Mouse (Mus musculus): ENCODE results near the gene Dis3l2. TPM values are rescaled to one million over a fixed set of nuclear protein-coding genes. Genes with fewer than 3 reads are reported as not detected.

The Dis3l2 gene
- total RNA-seq, 1 experiment from 2014 or later, result 32.7 TPM

DNA sequence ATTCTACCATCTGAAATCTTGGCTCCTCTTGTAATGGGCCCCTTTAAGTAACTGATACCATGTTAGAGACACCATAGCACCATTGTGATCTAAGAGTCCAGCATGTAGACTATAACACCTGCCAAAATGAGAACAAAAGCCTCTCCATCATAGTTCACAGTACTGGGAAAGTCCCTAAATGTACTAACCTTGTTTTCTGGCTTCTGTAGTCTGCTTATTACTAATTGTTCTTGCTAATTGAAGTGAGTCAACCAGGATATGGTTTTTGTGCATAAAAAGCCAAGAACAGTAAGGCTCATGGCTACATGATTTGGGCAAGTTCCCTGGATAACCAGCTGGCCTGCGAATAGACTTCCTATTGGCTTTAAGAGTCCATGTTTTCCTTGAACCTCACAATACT is 183.5 kb downstream of the Dis3l2 start:
- ATAC-seq (replicated peaks; ENCODE audit: low read depth, poor library complexity, severe bottlenecking), result no peak

DNA sequence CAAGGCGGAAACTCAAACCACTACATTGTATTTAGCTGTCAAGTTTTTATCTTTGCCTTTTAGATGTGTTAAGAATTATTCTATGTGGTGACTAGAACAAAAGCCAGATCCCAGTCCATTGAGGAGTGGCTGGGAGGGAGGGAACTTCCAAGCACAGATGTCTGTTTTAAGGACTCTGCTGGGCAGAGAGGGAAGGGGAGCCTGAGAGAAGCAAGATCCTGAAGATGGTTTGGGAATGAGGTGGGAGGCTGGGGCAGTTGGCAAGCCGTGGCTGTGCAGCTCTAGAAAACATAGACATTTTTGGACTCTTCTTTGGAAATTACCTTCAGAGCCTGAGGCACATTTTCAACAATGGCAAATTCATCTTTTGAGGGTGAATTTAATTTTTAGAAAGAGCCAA is 208.9 kb downstream of the Dis3l2 start:
- no peak for ATAC-seq (replicated peaks; ENCODE audit: low read depth, poor library complexity, severe bottlenecking)

DNA sequence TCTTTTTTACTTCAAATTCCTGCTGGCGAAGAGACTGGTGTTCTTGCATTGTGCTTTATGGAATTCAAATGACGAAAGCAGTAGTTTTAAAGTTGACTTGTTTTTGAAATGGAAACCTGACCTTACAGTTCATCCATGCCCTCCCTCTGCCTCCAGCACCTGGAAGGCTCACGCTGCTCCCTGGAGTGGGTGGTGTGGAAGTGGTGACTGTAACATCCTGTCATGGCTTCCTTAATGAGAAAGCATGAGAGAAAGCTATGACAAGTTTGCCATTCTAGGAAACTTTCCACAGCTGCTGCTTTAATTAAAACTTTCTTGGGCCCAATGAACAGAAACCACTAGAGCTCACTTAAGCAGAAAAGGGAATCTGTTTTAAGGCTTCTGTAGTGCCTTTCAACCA is 210.3 kb downstream of the Dis3l2 start:
- ATAC-seq (replicated peaks; ENCODE audit: low read depth, poor library complexity, severe bottlenecking), result no peak

DNA sequence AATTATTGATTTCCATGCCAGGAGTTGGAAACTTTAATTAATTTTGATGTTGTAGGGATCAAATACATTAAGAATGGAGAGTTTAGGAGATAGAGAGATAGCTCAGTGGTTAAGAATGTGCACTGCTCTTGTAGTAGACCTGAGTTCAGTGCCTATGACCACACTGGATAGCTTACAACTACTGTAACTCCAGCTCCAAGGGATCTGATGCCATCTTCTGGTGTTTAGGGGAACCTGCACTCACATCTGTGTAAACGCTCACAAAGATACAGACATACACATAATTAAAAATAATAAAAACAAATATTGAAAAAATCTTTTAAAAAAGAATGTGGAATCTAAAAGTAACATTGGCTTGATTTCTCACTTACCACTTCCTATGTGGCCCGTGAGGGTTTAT is 211.1 kb downstream of the Dis3l2 start:
- no peak for ATAC-seq (replicated peaks; ENCODE audit: low read depth, poor library complexity, severe bottlenecking)

DNA sequence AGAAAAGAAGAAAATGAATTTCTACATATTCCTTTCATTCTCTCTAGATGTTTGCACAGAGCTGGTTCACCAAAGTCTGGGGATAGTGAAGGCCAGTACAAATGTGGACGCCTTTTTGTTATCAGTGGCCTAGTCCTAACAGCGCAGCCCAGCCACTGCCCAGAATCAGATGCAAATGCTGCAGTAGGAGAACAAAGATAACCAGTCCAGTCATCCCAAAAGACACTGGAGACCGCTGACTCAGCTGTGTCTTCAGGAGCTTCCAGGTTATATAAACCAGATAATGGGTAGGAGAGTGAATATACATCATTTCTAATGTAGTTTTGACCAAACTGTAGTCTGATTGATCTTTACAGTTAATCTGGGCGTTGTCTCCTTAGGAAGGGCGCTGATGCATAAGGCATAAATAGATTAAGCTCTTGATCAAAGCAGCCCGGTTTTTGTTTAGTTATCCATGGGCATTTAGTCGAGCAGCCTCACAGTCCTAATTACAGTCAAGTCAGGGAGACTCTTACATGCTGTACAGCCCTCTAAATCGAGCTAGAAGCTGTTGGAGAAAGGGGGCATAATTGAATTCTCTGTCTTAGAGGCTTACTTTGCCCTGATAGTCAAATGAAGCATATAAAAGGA is 212.9 kb downstream of the Dis3l2 start:
- ATAC-seq (replicated peaks; ENCODE audit: low read depth, poor library complexity, severe bottlenecking), result no peak; the same call in 1 of the 2 replicates

DNA sequence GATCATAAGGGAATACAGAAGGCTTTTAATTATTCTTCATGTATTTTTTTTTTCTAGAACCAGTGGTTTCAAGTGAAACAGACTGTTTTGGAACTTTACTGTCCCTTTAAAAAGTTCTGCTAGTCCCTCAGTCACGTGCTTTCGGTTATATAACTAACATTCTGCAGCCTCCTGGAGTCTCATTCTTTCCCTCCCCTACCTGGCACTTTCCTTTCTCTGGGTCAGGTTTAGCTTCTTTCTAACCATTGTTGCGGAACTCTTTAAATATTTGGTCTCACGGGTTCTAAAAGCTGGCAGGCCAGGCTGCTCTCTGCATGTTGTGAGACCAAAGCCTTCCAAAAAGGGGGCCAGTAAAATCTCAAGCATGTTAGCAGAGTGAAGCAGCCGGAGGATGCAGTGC is 222.2 kb downstream of the Dis3l2 start:
- no peak for ATAC-seq (replicated peaks; ENCODE audit: low read depth, poor library complexity, severe bottlenecking)

DNA sequence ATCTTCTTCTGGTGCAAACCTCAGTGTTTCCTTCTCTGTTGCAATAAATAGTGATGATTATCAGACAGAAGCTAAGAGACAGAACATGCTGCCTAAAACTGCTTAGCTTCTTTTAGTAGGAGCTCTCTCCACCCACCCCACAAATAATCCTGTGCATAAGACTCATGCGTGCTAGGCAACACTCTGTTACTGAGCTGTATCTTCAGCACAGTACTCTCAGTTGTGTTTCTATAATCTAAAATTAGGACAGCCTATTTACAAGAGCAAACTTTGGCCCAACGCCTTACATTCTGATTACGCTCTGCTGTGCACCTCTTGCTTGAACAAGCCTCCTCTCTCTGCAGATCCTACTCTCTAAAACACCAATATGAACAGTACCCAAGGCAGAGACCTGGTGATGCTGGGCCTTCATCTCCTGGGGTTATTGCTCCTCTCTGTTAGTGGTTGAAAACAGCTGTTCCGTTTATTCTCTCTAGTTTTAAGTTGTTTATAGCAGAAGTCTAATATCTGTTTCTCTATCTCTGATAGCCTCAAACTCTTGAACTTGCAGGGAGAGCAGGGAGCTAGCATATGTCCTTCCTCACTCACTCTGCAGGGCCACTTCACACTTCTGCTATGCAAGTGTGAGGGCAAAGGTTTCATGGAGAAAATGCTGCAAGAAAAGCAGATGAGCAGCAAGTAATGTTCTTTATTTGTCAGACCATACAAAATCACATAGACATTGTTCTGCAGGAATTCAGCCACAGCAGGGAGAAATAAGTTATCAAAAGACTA is 228.2 kb downstream of the Dis3l2 start:
- ATAC-seq (replicated peaks; ENCODE audit: low read depth, poor library complexity, severe bottlenecking), result no peak

DNA sequence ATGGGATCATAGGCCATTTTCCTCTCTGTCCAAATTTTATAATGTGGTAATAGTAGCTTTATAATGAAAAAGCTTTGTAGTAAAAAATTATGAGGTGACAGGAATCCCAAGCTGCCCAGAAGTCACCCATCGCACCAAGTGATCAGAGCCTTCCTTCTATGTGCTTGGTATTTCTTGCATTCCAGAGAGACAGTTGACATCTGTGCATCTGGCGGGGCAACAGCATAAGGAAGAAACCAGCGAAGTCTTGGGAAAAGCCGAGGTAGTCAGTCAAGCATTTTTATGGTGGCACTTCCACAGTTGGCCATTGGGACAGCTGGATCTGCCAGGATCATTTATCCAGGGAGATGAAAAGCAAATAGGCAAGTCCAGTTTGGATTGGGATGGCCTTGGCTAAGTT is 229.2 kb downstream of the Dis3l2 start:
- ATAC-seq (replicated peaks; ENCODE audit: low read depth, poor library complexity, severe bottlenecking), result no peak

DNA sequence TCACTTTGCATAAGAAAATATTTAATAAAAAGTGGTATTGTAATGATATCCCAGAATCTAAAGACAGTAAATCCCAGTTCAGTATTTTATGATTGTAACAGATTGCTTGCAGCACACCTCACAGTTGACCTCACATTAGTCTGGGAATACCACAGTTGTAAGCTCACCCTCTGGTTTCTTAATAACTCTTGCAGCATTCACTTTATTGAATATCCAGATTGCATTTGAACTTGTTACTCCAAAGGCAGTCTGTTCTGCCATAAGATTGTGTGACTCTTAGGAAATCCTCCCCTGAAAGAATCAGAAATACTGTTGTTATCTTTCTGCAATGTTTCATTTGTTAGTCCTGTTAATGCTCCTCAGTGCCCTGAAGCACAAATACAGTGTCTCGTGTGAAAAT is 230.0 kb downstream of the Dis3l2 start:
- ATAC-seq (replicated peaks; ENCODE audit: low read depth, poor library complexity, severe bottlenecking), result no peak

DNA sequence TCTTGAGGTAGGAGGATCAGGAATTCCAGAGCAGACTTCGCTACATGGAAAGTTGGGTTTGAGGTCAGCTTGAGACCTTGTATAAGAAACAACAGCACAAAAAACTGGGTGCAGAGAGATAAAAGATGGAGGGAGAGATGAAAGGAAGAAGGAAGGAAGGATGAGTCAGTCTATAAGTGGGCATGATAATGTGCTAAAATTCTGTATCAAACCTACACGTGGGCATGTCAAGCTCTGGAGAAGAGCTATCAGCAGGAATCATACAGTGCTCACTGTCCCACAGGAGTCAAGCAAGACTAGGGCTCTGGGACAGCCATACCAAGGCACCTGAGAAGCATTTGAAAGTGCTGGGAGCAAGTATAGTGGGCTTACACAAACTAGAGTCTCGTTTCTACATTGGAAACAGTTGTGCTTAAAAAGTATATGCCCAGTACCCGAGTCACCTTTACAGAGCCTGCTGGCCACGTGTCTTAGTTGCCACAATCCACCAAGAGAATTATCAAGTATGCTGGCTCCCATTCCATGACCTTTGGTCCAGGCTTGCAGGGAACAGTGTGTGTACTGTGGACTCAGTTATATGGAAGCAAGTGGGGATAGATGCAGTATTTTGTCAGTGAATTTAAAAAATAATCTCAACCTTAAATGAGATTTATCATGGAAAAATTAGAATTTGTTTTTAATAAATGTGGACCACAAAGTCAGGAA is 248.0 kb downstream of the Dis3l2 start:
- no peak for ATAC-seq (replicated peaks; ENCODE audit: low read depth, poor library complexity, severe bottlenecking)

DNA sequence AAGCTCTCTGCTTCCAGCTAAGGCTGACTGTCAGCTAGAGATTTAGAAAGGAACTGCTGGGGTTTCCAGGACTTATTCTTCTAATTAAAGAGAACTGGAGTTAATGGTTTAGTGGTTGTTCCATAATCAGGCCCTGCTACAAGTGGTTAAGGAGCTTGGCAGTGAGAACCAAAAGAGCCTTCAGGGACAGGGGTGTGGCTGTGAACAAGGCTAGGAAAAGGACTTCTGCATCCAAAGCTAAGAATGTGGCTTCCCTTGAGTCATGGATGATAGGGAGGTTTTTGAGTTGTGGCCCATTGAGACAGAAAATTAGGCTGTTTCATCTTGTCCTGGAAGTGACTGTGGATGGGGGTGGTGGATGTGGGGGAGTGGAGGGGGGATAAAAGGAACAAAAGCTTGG is 252.2 kb downstream of the Dis3l2 start:
- ATAC-seq (replicated peaks; ENCODE audit: low read depth, poor library complexity, severe bottlenecking), result no peak

DNA sequence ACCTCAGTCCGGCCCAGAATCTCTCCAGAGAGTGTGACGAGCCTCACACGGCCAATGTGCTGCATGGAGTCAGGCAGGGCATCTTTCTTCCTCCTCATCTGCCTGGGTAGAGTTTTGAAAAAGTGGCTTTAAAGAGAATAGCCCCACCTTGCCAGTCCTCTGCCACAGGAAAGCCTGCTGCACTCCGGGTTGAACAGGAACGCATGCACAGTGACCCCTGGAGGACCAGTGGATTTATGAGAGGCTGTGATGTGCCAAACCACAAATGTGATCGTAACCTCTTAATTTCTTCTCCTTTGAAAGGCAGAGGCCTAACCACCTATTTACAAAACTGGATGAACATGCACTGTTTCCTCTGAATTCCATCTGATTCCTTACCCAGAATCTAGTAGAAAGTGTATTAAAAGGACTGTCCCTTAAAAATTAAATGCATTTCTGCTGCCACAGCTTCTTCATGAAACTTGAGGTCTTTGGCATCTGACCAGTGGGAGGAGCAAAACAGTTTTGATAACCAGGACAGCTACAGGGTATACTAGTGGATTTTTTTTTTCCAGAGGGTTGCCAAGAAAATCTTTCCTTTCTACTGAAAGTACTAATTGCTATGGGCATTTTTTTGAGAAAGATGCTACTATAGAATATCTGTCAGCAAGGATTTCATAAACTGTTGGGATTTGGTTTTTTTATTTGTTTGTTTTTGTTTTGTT is 264.8 kb downstream of the Dis3l2 start:
- peak; percentile 89 for ATAC-seq (replicated peaks; ENCODE audit: low read depth, poor library complexity, severe bottlenecking)

DNA sequence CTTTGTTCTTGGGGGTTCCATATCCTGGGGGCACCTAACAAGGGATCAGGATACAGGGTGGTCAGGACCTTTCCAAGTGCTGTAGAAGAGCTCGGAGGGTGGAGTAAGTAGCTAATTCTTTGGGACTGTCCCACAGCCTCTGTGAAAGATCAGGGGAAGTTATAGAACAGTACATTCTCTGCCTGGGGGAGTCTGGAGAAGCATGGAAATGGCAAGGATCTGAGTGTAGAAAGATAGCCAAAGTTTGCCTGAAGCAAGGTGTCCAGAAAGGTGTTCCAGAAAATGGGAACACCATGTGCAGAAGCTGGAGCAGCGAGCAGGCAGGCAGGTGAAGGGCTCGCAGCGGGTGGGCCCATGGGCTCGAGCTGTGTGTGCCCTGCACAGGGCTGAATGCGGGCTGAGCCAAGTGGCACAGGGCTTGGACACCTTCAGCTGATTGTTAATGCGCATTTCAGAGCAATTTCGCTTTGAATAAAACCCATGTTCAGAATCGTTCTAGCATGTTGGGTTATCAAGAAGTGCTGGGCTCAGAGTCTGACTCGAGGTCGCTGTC is 265.6 kb downstream of the Dis3l2 start:
- ATAC-seq (replicated peaks; ENCODE audit: low read depth, poor library complexity, severe bottlenecking), result no peak

DNA sequence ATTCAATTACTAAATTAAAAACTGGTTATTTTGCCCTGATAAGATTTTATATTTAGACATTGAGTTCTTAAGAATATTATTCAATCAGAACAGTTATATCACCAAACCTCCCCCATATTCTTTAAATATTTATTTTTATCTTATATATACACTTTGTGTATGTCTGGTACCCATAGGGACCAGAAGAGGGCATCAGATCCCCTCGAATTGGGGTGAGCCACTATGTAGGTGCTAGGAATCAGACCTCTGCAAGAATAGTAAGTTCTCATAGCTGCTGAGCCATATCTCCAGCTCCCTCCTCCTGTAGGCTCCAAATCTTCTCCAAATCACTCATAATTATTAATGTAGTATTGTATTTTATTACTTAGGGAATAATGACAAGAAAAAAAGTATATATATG is 269.1 kb downstream of the Dis3l2 start:
- ATAC-seq (replicated peaks; ENCODE audit: low read depth, poor library complexity, severe bottlenecking), result no peak

DNA sequence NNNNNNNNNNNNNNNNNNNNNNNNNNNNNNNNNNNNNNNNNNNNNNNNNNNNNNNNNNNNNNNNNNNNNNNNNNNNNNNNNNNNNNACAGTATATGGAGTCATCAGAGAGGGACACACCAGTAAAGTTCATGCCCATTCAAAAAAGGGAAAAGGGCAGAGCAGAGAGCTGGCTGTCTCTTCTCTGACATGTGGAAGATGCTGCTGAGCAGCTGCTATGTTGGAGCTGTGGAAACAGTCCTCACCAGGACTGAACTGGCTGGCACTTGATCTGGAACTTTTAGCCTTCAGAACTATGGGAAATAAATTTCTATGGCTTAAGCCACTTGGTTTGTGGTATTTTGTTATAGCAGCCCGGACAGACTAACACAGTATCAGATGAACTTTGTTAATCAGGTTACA is 273.4 kb downstream of the Dis3l2 start:
- no peak for ATAC-seq (replicated peaks; ENCODE audit: low read depth, poor library complexity, severe bottlenecking)

DNA sequence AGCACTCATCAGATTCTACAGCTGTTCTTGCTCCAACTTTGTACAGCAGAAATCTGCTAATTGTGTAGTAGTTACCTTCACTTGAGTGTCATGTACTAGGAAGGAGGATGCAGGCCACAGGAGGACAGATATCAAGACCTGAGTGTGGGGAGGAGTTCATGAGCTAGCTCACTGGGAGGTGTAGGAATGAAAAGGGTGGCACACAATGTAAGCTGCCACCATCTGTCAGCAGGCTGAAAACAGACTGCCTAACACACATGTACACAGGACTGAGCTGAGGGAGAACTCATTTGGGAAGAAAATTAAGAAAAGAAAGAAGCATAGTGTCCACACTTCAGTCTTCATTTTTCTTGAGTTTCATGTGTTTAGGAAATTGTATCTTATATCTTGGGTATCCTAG is 282.8 kb downstream of the Dis3l2 start:
- no peak for ATAC-seq (replicated peaks; ENCODE audit: low read depth, poor library complexity, severe bottlenecking)

DNA sequence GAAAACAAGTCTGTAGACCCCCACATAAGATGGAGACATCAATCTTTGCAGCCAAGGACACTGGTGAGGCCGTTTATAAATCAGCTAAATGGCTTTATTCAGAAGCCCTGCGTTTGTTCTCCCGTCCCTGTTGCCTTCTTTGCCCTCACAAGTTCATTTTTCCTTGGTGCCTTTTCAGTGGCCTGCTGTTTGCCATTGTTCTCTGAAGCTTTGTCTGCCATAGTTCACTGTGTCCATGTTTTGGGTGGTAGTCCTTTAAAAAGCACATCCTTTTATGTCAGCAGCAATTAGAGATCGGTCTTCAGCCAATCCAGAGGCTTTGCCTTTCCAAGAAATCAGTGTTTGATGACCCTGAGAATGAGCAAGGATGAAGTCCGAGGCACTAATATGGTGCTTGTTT is 289.2 kb downstream of the Dis3l2 start:
- no peak for ATAC-seq (replicated peaks; ENCODE audit: low read depth, poor library complexity, severe bottlenecking)

DNA sequence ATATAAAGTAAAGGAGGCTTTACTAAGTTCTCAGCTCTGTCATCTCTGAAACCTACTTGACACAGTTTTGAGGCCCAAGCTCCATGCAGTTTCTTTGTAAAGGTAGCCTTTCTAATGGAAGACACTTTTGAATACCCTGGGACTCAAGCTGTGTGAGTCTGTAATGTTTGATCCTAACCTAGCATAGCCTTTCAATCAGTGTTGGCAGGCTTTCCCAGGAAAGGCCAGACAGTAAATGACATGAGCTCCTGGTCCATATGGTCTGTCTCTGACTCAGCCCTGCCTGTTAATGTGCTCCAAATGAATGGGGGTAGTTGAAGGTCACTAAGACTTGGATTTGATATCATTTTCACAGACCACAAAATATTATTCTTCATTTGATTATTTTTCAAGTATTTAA is 290.4 kb downstream of the Dis3l2 start:
- ATAC-seq (replicated peaks; ENCODE audit: low read depth, poor library complexity, severe bottlenecking), result no peak

DNA sequence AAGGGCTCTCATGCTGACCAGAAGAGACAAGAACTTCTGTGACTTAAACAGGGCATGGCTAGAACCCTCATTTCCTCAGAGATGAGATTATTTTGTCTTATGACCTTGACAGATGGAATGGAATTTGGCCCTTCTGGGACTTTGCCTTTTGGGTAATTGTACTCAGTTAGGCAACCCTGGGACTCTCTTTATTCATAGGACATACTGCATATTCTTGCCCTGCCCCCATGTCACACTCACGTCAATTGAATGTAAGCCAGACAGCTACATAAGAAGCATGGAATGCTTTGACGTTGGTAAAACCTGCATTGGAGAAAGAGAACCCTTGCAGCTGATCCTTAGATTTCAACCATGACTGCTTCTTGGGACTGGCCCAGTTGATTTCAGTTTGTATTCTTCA is 294.4 kb downstream of the Dis3l2 start:
- no peak for ATAC-seq (replicated peaks; ENCODE audit: low read depth, poor library complexity, severe bottlenecking)

DNA sequence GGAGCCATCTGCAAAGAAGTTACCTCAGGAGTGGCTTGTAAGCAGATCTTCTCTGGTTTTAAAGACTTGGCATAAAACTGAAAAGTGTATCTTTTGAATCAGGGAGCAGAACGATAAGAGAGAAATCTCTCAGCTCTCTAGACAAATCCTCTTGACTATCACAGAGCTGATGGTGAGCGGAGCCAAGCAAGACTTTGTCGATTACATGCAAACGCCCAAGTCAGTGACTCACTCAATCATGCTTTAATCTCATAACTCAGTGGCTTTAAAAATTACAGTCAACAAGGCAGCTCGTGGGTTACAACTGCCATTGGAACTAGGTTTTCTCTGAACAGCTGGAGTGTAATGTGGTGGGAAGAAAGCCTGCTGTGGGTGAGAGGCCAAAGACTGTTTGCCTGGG is 297.8 kb downstream of the Dis3l2 start:
- ATAC-seq (replicated peaks; ENCODE audit: low read depth, poor library complexity, severe bottlenecking), result no peak
